Mouse (Mus musculus): Measurements from ENCODE around the gene Tmem41b.
"Not testable (repeated sequence)": the region's sequence is repeated elsewhere in the genome, so short reads cannot be mapped to it uniquely, and the experiment has no call there.

DNA sequence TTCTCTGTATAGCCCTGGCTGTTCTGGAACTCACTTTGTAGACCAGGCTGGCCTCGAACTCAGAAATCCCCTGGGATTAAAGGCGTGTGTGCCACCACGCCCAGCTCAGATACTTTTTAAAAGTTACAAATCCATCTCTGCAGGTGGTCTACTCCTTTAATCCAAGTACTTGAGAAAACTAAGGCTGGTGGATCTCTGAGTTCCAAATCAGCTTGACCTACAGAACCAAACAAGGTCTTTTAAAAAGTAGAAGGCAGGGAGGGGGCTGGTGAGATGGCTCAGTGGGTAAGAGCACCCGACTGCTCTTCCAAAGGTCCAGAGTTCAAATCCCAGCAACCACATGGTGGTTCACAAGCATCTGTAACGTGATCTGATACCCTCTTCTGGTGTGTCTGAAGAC, 2.1 kb downstream of the Tmem41b start:
- not testable (repeated sequence) for TF ChIP-seq POLR2A, CTCF (IDR thresholded peaks at IDR 0.05; ENCODE audit: insufficient read depth, low read depth, low read length)
